7 mouse cellular contexts compared by ENCODE assay signal in genomic region chr14:25640421-25641056, GRCm38 (mm10). TPM values are rescaled to one million over a fixed set of nuclear protein-coding genes. Genes with fewer than 3 reads are reported as not detected.
A peak's percentile ranks its signal among the peaks of the same experiment; 100 is the strongest.
DNase-seq lines count a peak whose midpoint lies in the region; ATAC-seq lines count a peak whose summit lies in the region.

No protein-coding gene starts in this region.

- no peaks in the 10 kb centered on the region for H3K27me3 ChIP-seq in lung, embryonic 16.5 days (ENCODE audit: control insufficient read depth, insufficient read depth, low read depth, low read length)
- H3K27me3 ChIP-seq in heart, embryonic 15.5 days: no peaks in the 10 kb centered on the region

- no peak overlapping the region for H3K9ac ChIP-seq in lung, embryonic 16.5 days (ENCODE audit: low read length)
- H3K9ac ChIP-seq in heart, embryonic 15.5 days: no peak overlapping the region

- WGBS in lung, embryonic 16.5 days: 60% methylated on average over 6 of the region's 6 CpGs
- WGBS in heart, embryonic 15.5 days: 22% methylated on average over 6 of the region's 6 CpGs

- no peak overlapping the region for H3K4me3 ChIP-seq in lung, embryonic 16.5 days (ENCODE audit: low read length)
- H3K4me3 ChIP-seq in heart, embryonic 15.5 days: no peak overlapping the region

- no peak for DNase-seq in lung, adult 18-20 months
- peak; percentile 45 for DNase-seq in adrenal gland, adult 18-20 months (ENCODE audit: low spot score in 2 of 2)
- no peak for DNase-seq in urinary bladder, postnatal 25 days (ENCODE audit: low spot score)

- no peak overlapping the region for H3K27ac ChIP-seq in lung, embryonic 16.5 days (ENCODE audit: low read length)
- H3K27ac ChIP-seq in heart, embryonic 15.5 days: peak overlapping the region; percentile 85

- H3K36me3 ChIP-seq in lung, embryonic 16.5 days (ENCODE audit: control insufficient read depth, insufficient read depth, low read length): peaks cover 22% of the 10 kb centered on the region
- H3K36me3 ChIP-seq in heart, embryonic 15.5 days: peaks cover 41% of the 10 kb centered on the region

- no peaks in the 10 kb centered on the region for H3K4me1 ChIP-seq in lung, embryonic 16.5 days (replicated peaks; ENCODE audit: control insufficient read depth, insufficient read depth, low read length)
- H3K4me1 ChIP-seq in heart, embryonic 15.5 days (replicated peaks): peaks cover 67% of the 10 kb centered on the region

- H3K4me2 ChIP-seq in lung, embryonic 16.5 days (ENCODE audit: low read depth, low read length): no peak overlapping the region
- H3K4me2 ChIP-seq in heart, embryonic 15.5 days: 0 out of 2 replicates have a peak overlapping the region, but pooled peaks have one; percentile 0

- no peaks in the 10 kb centered on the region for H3K9me3 ChIP-seq in lung, embryonic 16.5 days (ENCODE audit: control insufficient read depth, low read length)
- no peaks in the 10 kb centered on the region for H3K9me3 ChIP-seq in heart, embryonic 15.5 days (replicated peaks)

- 0 out of 2 replicates have a peak, but pooled peaks have one; percentile 9 for ATAC-seq in lung, embryonic 16.5 days (ENCODE audit: low read depth)
- ATAC-seq in heart, embryonic 15.5 days (replicated peaks; ENCODE audit: insufficient number of reproducible peaks, insufficient read depth, low FRiP score, low read depth): peak; percentile 77
- peak; percentile 56 for ATAC-seq in monocyte, adult 5-6 weeks (replicated peaks; ENCODE audit: insufficient number of reproducible peaks, low FRiP score, low TSS enrichment, poor library complexity, severe bottlenecking)
- ATAC-seq in cerebellum, adult (ENCODE audit: insufficient number of reproducible peaks, low FRiP score, low TSS enrichment): no peak

RNA-seq across cellular contexts. Expression of gene Ppif, which starts 53.4 kb away (rescaled TPM):
- polyA plus RNA-seq in lung, embryonic 16.5 days (2015; fragmentation: Nextera tagmentation; extraction: Ambion mirVana): 25.6 and 29.9 TPM in 2 replicates
- total RNA-seq in adrenal gland, adult 18-20 months (2021): 10 to 100 TPM; 21.3 to 32.1 TPM
- 102 and 108 TPM in 2 replicates for polyA plus RNA-seq in heart, embryonic 15.5 days (2015; fragmentation: Nextera tagmentation; extraction: Ambion mirVana)
- total RNA-seq in monocyte, adult 5-6 weeks (2017): 3.2 to 11.4 TPM (median 7.9 TPM) in 3 replicates

Comparison
In these comparisons a context has a peak if more than half of its experiments do, and no peak if none do; other contexts are left out.
1. DNase-seq: peak in adrenal gland, adult 18-20 months (2 of 2); none in lung, adult 18-20 months (0 of 2) and urinary bladder, postnatal 25 days (single experiment).